Mouse (Mus musculus) hindlimb bud, embryonic 11.5 days (tissue): ENCODE measurements at regions not wholly inside any gene's neighbourhood (a gene's known extent, or its start where the extent isn't known, plus 50 kb on each side); places are given as distances from the start of the nearest gene placed in this dataset.
"Not testable (repeated sequence)": the region's sequence is repeated elsewhere in the genome, so short reads cannot be mapped to it uniquely, and the experiment has no call there.

Experiments
- DNase-seq: peaks from one replicate; pipeline ENCODE4 v3.0.0-alpha.2; 2012; ENCODE audit warnings: low read depth, low spot score; ENCODE audit errors: extremely low spot score

- DNase-seq, result peak; percentile 47
Measured at GRCm38 (mm10) chrX:15322207-15322839, 1111.4 kb downstream of the H2al1n start.

DNA sequence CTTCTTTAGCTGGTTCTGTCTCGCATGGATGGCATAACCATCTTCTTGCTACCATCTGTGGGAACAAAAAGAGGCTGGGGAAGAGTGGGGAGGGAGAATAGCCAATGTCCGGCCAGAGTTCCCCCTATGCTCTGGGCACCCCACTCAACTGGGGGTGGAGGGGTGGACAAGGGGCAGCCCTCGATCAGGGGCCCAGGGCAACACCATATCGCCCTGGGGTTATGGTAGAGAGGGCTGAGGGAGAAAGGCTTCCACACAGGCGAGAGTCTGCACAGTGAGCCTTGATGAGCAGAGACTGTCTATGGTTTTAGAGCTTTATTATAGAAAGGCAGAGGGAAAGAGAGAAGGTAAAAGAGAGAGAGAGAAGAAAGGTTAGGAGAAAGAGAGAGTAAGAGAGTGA is 1112.0 kb downstream of the H2al1n start:
- no peak for DNase-seq

GRCm38 (mm10) chrX:15365135-15365534 is 1154.2 kb downstream of the H2al1n start:
- not testable (repeated sequence) for DNase-seq
